Mouse (Mus musculus): Measurements from ENCODE around the gene Uckl1.
A peak's percentile ranks its signal among the peaks of the same experiment; 100 is the strongest.

The Uckl1 gene

GRCm38 (mm10) chr2:181584411-181584942 lies at the start of gene Uckl1:
Gene Uckl1 (minus strand): TSS chr2:181584892.
- DNase-seq (ENCODE audit: extremely low spot score, low read depth, low spot score), result no peak

GRCm38 (mm10) chr2:181632624-181633023 lies 47.9 kb upstream of the Uckl1 start:
- no peak for DNase-seq (ENCODE audit: extremely low spot score, low read depth, low spot score)

DNA sequence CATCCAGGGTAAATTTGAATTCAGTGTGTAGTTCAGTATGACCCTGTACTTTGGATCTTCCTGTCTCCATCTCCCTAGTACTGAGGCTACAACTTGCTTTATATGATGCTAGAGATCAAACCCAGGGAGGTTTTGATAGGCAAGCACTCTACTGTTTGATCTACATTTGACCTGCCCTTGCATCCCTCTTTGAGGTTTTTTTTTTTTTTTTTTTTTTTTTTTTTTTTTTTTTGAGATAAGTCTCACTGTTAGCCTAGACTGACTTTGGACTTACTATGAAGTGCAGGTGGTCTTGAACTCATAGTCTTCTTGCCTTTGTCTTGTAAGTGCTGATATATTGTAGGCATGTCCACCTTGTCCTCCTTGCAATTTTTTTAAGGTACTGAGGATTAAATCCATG lies 43.8 kb upstream of the Uckl1 start:
- no peak for DNase-seq (ENCODE audit: extremely low spot score, low read depth, low spot score)

DNA sequence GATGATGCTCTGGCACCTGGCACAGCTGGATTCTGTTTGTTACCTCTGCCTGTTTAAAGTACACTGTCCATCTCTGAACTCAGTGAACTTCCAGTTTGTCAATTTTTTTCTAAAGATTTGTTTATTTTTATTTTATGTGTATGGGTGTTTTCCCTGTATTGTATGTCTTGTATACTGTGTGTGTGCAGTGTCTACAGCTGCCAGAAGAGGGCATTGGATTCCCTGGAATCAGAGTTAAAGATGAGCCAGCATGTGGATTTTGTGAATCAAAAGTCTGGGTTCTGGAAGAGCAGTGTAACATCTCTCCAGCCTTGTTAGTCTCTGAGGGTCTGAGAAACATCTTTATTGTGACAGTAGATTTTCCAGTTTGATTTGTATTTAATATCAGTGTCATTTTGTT lies 38.7 kb upstream of the Uckl1 start:
- no peak for DNase-seq (ENCODE audit: extremely low spot score, low read depth, low spot score)

DNA sequence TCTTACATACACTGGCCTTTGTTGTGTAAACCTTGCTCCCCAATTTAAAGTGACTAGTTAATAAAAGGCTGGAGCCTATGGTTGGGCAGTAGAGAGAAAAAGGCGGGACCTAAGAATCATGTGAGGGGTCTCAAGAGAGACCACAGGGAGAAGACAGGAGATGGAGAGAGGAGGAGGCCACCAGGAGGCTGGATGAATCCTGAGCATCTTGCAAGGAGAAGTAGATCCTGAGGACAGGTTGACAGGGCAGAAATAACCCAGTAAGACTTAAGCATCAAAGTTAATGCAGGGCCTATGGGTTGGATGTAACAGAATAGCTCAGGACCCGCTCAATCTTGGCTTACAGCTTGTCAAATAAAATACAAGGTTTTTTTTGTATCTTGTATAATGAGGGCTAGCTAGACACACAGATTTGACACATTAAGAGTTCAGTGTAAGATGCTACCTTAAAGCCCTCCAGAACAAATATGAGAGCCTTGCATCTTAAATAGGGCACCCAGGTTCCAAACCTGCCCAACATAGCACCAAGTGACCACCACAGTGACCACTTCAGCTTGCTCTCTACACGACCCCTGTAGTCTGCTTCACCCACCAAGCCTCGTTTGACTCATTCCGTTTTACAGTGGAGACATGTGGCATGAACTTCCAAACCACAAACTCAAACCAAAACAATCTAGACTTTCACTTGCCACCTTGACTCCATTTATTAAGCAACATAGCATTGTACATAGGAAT lies 34.2 kb upstream of the Uckl1 start:
- no peak for DNase-seq (ENCODE audit: extremely low spot score, low read depth, low spot score)

DNA sequence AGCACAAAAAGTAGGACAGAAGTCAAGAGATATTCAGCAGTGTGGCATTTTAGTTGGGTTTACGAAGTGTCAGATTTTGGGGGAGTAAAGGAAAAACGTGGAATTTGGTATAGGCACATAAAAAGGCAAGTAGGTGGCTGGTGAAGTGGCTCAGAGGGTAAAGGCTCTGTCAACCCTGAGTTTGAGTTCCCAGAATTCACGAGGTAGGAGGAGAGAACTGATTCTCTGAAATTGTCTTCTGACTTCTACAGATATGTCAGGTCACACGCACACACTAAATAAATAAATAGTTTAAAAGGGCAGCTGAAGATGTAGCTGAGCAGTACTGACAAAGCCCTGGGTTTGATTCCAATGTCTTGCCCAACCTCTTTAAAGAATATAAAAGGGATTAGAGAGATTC lies 17.7 kb upstream of the Uckl1 start:
- no peak for DNase-seq (ENCODE audit: extremely low spot score, low read depth, low spot score)

- DNase-seq (ENCODE audit: extremely low spot score, low read depth, low spot score), result no peak
These were observed 17.1 kb upstream of the Uckl1 start for GRCm38 (mm10) chr2:181601751-181602145.

DNA sequence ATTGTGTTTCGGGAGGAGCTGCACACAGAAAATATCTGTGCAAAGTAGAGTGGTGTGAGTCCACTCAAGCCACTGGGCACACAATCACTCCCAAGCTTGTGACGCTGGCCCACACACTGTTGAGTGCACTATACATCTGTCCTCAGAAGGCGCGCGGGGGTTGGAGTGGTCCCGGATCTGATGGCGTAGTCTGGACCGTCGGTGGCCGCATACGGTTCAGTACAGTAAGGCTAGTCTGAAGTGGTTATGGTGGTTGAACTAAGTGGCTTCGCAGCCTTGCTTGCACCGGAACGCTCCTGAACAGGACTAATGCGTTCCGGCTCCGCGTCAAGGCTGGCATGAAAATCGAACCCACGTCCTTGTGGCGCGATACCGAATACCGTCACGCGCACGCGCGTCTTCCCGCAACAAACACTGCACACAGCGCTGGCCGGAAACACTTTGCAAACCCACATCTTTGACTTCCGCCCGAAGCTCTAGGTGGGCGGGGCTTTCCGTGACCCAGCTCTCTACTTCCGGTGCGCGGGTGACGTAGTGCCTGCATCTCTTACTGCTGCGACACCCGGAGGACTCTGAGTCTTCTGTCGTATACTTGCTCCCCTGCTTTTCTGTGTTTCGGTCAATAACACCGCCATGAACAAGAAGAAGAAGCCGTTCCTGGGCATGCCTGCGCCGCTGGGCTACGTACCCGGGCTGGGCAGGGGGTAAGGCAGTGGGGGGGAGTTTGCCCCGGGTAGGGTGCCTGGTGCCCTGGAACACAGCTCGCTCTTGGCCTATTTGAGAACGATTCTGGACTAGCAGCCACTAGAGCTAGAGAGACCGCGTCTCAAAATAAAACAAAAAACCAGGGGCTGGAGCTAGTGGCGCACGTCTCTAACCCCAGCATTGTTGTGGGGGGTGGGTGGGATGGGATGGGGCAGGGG lies 16.4 kb upstream of the Uckl1 start:
- DNase-seq (ENCODE audit: extremely low spot score, low read depth, low spot score), result peak; percentile 85

- no peak for DNase-seq (ENCODE audit: extremely low spot score, low read depth, low spot score)
These were observed 15.6 kb upstream of the Uckl1 start for GRCm38 (mm10) chr2:181600226-181600758.

- DNase-seq (ENCODE audit: extremely low spot score, low read depth, low spot score), result no peak
These were observed 14.0 kb upstream of the Uckl1 start, which contains the start of gene Samd10 for GRCm38 (mm10) chr2:181598454-181599351. Gene Samd10 (minus strand): TSS chr2:181599212.

DNA sequence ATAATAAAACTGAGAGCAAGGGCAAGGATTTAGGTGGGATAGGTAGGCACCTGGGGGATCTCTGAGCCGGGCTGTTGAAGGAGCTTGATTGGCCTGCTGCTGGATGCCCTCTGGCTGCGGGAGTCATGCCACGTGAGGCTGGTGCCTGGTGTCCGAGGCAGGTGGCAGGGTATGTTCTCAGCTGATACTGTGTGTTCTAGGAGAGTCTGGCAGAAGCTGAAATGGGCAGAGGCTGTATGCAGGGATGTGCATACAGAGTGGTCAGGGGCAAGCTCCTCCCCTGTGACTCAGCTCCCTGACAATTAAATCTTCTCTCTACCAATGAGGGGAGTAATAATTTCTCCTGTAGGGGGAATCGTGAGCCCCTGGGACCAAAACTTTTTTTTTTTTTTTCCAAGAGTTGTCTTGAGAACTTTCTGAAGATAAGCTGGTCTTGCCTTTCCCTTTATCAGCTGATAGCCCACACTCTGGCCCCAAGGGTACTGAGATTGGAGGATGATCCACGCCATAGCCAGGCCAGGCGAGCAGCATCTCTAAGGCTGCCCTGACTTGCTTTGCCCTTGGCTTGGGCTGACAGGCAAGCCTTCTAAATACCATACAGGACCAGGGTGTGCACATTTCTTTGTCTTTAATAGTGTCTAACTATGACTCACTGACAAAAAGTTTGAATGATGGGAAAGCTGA lies 12.8 kb upstream of the Uckl1 start:
- no peak for DNase-seq (ENCODE audit: extremely low spot score, low read depth, low spot score)

DNA sequence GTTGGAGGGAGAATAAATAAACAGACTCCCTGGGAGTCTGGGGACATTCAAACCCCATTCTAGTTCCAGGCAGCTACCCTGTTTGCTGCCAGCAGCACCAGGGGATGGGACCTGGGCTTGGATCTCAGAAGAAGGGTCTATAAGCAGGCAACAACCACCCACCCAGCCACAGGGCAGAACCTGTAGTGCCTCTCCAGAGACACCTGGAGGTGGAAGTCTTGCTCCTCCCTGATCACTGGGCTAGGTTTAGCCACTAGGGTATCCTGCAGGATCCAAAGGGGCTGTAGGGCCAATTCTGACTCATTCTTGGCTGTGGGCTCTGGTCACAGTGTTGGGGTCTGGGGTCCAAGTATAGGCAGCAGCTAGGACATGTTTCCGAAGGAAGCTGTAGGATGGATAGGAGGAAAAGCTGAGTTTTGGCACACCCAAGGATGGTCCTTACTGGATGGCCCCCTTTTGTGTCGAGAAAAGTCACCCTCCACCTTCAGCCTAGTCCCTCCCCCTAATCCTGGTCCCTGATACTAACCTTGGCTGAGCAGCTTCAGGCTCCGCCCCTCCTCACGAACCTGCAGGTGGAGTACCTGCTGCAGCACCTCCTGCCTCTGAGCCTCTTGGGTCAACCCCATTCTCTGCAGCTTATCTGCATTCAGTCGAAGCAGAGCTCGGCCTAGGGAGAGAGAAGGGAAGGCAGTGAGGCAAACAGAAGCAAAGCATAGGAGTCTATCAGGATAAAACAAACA lies 11.7 kb upstream of the Uckl1 start:
- no peak for DNase-seq (ENCODE audit: extremely low spot score, low read depth, low spot score)

GRCm38 (mm10) chr2:181594946-181595696 lies 10.4 kb upstream of the Uckl1 start:
- DNase-seq (ENCODE audit: extremely low spot score, low read depth, low spot score), result no peak

DNA sequence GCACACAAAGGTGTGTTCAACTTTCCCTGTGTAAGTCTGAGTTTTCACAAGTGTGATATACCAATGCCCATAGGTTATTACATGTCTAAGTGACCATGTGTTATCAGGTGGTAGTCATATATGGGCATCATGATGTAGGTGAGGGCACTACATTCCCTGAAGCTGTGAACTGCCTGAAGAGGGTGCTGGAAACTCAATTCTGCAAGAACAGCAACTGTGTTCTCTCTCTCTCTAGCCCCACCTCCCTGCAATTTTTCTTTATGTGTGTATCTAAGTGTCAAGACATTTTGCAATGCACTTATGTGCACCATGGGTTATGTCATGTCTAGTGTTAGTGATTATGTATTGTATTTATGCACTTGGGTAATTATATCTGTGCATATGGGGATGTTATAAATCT lies 9.2 kb upstream of the Uckl1 start:
- DNase-seq (ENCODE audit: extremely low spot score, low read depth, low spot score), result no peak

DNA sequence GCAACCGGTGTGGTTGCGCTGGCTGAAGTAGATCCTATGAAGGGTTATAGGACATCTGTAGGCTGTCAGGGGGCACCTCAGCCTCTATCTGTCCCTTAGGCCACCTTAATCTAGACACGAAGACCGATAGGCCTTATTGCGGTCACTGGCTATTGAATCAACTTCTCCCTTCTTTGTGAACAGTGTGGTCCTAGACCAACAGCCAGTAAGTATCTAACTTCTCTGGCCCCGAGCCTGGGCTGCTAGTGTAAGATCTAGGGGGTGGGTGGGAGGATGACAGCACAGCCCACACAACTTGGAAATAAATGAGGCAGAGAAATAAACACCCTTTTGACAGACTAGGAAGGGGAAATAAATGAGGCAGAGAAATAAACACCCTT lies 8.3 kb upstream of the Uckl1 start:
- DNase-seq (ENCODE audit: extremely low spot score, low read depth, low spot score), result no peak

DNA sequence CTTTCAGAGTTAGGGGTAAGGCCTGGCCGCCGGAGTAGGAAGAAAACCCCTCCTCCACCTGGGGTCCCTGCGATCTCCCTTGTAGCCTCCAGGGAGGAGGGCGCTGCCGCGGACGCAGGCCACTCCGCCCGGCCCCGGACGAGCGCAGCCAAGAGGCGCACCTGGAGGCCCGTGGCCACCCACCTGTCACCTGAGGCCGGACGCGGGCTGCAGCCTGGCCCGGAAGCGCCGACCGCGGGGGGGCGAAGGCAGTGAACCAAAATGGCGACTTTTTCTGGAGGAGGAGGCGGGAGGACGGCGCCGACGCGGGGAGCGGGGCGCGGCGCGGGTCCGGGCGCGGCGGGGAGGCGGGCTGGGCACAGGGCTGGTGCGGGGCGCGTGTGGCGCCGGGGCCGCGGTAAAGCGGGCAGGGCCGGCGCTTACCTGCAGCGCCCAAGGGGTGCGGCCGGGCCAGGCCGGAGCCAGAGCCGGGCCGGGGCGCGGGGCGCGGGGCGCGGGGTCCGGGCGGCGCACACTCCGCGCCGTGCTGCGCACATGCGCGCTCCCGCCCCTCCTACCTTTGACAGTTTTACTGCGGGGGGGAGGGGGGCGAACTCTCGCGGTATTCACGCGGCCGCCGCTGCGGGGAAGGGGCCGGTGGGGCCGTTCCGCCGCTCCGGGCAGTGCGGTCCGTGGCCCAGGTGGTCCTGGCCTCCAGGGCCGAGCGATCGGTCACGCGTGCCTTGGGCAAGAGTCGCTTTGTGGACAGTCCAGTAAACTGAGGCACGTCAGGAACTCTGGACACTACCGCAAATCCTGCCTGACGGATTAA lies 7.7 kb upstream of the Uckl1 start, which contains the start of gene Zfp512b:
Zfp512b (minus strand) TSS at position 573 of the 811 bp plus-strand sequence.
- no peak for DNase-seq (ENCODE audit: extremely low spot score, low read depth, low spot score)

DNA sequence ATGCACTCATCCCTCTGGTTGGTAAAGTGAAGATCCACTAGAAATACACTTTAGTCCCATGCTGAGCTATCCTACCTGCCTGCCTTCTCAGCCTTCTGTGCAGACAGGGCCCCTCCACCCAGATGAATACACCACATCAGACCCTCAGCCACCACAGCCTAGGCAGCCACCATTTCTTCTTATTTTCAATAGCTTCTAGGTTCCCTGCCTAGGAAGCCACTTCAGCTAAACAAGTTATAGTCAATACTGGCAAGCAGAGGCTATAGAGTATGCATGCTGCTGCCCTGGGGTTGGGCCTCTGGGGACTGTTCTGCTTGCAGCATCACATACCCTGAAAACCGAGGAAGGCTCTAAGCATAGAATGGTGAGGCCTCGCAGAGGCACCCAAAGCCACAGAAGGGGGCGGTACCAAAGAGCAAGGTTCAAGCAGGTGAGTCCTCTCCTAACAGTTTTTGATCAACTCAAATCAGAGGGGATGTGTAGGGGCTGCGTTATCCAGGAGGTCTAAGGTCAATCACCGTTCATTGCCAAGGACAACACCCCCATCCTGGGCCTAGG lies 6.9 kb upstream of the Uckl1 start, which contains the start of gene Prpf6:
Prpf6 (plus strand) TSS at position 341 of the 558 bp plus-strand sequence.
- DNase-seq (ENCODE audit: extremely low spot score, low read depth, low spot score), result no peak
